Mouse (Mus musculus) granulocyte monocyte progenitor cell, adult 5-6 weeks (primary cell): ENCODE measurements at regions not wholly inside any gene's neighbourhood (a gene's known extent, or its start where the extent isn't known, plus 50 kb on each side); places are given as distances from the start of the nearest gene placed in this dataset.

ENCODE experiments used
- ATAC-seq: replicated peaks from 2 replicates; pipeline ENCODE4 v1.8.0; 2016; ENCODE audit warnings: mild to moderate bottlenecking, moderate TSS enrichment, inconsistent platforms; ENCODE audit not compliant: poor library complexity, severe bottlenecking

DNA sequence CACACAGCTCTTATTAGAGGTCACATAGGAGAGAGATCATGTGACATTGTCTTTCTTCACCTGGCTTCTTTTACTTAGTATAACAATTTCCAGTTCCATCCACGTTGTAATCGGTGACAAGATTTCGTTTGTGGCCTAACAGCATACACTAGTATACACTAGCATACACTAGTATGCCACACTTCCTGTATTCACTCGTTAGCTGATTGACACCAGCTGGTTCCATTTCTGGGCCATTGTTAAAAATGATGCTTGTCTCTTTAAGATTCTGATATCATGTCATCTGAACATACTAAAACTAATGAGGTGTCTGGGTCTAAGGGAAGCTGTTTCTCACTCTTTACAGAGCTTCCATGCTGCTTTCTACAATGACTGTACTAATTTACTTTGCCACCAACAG is 713.3 kb downstream of the Pdcd6ip start:
- no peak for ATAC-seq

DNA sequence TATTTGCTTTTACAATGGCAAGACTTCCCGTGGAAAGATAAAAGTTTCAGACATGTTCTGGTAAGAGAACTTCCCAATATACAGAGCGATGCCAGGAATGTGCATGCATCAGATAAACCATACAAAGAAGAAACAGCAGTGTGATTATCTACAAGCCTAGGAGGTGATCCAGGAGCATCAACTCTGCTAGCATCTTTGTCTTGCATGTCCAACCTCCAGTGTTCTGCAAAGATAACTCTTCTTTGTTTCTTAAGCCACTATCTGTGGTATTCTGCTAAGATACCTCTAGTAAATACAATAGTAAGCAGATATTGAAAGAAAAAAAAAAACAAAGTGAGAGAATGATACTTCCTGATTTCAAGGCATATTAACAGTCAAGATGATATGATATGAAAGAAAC is 714.4 kb downstream of the Pdcd6ip start:
- ATAC-seq, result no peak

DNA sequence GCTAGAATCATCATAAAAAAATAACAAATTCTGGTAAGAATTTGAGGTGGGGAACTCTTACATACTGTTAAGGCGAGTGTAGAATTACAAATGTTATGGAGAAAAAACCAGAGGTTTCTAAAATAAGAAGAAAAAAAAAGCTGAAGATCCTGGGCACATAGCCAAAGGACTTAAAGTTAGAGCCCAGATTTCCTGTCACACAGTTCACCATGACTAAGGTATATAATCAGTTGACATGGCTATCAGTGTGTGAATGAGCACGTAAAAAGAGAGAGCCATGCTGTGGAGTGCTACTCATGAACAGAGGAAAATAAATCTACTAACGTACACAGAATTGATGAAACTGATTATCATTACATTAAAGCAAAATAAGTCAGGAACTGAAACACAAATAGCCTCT is 715.1 kb downstream of the Pdcd6ip start:
- ATAC-seq, result no peak

DNA sequence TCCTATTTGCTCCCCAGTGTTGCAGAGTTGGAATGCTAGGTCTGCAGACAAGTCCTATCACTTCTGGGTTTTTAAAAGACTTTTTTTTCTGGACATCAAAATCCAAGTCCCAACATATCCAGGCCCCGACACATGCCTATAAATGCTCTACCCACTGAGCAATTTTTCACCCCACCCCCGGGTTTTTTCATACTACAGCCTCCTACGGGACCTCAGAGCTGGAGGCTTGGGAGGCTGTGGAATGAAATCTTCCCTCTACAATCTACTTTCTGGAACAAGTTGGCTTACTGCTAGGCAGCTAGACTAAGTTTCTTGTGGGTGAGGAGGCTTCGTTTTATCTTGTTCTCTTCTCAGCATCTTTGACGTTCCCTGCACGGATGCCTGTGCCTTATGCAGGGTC is 724.7 kb downstream of the Pdcd6ip start:
- no peak for ATAC-seq

DNA sequence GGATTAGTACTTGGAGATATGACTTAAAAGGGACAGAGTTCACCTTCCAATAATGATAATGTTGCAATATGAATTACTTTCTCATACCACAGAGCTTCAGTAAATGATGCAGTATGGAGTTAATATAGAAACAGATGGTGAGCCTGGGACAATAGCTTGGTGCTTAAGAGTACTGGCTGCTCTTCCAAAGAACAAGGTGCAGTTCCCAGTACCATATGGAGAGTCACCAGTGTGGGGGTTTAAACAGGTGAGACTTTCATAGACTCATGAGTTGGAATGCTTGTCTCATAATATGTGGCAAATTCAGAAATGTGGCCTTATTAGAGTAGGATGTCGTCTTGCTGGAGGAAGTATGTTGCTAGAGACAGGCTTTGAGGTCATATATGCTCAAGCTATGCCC is 715.8 kb upstream of the Arpp21 start:
- ATAC-seq, result no peak

DNA sequence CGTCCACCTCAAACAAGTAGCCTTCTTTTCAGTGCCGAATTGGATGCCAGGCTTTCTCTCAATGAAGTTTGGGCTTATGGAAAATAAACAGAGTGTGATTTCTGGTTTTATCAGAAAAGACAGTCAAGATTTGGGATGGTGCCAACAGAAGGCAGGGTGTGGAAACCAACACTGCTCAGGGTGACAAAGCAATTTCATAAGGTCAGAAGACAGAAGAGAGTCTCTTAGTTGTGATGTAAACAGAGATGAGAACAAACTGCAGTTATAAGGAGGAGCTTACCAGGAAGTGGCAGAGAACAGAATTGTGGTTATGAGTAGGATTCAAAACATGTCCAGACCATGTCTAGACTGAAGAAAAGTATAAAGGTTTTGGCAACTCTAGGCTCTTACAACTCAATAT is 714.3 kb upstream of the Arpp21 start:
- ATAC-seq, result no peak; the same call in 1 of the 2 replicates

DNA sequence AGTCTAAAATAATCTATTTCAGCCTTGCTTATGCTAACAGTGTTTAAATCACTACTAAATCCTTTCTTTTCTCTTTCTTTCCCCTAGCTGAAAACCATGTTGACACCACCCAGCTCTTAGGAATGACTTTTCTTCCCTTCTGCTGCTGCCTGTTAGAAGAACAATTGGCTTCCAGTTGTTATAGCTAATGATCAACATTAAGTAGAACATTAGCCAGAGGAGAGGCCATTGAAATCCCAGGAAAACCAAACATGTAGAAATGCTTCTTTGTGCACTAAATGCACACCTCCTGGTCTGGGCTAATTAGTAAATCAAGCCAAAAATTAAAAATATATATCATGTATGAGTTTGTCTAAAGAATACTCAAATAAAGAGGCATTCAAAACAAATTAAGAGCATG is 703.0 kb upstream of the Arpp21 start:
- ATAC-seq, result no peak

DNA sequence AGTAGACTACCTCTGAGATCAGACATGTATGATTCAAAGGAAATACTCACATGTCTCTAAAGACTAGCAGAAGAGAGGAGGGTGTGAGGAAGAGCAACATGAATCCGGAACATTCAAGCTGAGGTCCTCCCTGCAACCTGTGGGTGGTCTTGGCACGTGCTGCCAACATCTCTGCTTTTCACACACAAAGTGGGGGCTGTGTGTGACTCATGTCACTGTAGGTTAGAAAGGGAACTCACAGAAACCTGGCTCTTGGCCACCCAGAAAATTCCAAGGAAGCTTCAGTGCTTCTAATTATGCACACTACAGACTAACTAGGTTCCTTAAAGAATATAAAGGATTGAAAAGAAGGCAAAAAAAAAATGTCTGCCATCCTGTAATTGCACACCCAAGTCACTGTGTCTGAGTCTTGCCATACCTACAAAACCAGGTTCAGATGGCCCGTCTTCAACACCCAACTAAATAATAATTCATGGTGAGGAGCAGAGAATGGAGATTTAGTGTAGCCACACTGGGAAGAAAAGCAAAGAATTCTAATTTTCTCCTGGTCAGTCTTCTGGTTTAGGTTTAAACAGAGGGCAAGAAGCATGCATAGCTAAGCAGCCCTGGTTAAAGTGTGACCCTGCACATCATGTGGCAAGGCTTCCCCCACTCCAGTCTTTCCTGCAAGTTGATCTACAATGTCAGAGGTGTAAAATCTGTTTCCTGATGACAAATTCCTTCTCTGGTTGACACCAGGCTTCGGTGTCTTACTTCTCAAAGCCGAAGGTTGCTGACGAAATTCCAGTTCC is 673.8 kb upstream of the Arpp21 start:
- no peak for ATAC-seq

DNA sequence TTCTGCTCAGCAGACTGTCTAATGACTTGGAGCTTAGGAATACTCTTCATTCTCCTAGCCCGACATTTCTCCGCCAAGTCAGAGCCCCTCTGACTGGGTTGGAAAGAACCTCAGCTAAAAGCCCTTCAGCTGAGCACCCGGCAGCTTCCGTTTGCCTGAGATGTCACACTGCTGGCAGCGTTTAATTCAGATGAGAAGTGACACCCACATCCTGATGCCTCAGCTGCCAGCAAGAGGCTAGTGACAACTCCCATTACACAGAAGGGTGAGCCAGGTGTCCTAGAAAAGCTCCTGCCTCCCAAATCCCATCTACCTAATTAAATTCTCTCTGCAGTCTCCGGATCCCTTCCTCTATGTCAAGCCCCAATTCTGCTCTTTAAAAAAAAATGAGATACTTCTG is 670.2 kb upstream of the Arpp21 start:
- no peak for ATAC-seq

DNA sequence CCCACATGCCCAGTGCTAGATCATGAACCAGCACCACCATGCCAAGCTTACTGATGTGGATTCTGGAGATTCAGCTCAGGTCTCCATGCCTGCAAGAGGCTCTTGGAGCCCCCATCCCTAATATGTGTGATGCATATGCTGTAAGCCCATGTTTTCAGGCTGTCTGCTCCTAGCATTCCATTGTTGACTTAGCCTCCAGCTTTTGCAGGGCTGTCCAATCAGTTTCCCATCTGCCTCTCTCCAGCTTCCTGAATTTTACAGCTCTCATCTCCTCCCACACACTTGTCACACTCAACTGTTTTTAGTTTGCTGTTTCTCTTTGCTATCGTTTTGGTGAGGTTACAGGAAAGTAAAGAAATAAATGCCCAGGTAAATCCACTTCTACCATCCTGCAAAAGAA is 629.2 kb upstream of the Arpp21 start:
- no peak for ATAC-seq

DNA sequence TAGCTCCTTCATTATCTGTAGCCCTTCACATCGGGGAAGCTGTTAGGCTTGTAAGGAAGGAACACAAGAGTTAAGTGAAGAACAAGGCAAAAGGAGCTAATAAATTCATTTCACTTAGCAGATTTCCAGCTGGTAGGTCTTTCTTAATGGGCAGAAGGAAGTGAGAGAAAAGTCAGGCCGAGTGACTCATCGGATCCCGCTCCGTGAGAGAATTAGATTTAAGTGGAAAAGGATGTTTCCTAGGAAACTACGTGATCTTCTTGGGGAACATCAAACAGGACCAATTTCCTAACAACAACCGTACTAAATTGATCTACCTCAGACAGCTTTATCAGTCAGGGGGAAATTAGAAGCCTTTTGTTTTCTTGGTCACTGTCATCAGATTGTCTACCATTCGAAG is 625.4 kb upstream of the Arpp21 start:
- ATAC-seq, result no peak

DNA sequence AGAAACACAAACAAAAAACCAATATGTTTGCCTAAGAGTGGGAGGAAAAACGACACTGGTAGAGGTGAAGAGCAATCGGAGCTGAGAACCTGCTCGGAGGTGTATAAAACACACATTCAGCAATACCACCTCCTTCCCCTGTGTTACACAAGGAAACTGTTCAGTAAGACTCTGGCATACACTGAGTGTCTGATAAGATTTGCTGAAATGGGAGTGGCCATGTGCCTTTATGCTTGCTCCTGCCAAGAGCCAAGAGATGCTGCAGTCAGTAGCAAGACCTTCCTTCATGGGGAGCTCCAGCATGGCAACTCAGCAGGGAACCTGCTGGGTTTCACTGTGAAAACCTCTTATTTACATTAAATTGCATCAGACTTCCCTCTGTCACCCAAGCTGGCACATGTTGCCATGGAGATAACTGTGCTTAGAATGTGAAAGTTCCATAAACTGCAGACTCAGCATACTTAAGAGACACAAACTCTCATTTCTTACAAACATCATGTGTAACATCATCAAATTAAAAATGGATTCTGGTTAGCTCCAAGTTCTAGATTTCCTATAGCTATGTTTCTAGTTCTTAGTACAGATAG is 624.7 kb upstream of the Arpp21 start:
- ATAC-seq, result peak; percentile 55

DNA sequence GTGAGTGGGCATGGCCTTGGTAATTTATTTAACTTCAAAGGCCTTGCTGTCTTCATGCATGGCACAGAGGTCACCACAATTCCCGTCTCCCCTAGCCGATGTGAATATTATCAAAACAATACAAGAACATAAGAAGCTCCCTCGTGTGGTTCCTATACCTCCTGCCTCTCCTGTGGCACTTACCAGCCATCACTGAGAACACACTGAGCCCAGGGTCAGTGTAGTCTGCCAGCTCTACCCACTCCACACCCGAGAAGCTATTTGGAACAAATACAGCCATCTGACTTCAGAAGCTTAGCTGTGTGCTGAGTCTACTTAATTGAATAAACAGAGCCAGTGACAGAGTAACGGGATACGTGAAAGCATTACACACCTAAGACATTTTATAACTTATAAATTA is 605.7 kb upstream of the Arpp21 start:
- no peak for ATAC-seq

DNA sequence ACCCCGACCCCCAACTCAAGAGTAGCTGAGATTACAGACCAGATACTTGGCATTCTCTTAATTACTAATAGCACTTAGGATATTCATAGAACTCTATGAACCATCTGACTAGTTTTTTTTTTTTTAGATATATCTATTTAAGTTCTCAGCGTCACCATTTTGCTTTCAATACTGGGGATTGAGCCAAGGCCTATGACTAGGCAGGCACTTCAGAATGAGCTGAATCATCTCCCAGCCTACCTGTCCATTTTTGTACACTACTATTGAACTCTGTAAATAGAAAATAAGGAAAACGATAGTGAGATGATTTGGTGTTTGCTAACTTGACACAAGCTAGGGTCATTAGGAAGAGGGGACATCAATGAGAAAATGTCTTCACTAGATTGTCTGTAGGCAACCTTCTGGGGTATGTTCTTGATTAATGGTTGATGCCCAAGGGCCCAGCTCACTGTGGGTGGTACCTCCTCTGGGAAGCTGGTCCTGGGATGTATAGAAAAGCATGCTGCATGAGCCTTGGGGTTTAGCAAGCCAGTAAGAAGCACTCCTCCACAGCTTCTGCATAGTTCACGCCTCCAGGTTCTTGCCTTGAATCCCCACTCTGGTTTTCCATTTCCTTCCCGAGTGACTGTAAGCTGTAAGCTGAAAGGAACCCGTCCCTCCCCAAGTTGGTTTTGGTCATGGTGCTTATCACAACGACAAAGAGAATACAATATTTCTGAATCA is 603.5 kb upstream of the Arpp21 start:
- no peak for ATAC-seq

DNA sequence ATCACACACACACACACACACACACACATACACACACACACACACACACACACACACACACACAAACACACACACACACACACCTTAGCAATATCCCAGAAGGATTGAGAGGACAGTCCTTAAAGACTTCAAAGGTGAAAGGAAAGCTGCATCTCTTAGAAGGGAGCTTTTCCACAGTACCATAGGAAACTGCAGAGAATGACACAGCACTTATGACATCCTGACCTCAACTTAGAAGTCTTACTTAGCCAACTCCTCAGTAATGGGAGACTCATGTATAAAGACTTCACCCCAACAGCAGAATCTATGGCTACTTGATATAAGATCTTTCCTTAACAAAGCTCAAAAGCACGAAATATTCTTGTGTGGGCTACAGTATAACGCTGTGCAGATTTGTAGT is 601.8 kb upstream of the Arpp21 start:
- ATAC-seq, result no peak

DNA sequence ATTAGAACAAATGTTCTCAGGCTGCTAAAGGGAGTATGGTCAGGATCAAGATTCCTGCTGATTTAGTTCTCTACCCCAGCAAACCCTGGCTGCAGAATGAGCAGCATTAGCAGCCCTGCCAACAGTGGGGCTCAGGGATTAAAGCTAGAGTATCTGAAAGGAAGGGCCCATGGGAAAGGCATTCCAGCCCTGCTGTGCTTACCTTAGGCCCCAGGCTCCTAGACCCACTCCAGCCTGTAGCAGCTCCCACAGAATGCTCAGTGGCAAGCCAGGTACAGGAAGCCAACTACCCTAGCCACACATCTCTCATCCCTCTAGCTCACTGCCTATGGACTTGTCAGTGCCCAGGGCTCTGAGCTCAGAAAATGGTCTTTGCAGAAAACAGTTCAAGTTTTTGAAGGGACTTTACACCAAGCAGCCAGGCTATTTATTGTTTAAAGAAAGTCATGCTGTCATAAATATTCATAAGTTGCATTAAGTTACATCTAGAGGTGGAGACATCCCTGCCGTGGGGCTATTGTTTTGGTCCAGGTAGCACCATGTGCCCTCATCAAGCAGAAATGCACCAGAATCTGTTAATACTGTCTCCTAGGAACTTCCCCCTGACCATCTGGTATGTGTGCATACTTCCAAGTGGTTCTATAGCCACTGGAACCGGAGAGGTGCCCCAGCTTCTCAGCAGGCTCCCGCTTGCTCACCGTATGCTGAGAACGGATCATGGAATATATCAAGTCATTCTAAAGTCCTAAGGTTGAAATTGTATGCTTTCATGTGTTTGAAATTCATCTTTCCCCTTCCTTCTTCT is 598.9 kb upstream of the Arpp21 start:
- no peak for ATAC-seq

DNA sequence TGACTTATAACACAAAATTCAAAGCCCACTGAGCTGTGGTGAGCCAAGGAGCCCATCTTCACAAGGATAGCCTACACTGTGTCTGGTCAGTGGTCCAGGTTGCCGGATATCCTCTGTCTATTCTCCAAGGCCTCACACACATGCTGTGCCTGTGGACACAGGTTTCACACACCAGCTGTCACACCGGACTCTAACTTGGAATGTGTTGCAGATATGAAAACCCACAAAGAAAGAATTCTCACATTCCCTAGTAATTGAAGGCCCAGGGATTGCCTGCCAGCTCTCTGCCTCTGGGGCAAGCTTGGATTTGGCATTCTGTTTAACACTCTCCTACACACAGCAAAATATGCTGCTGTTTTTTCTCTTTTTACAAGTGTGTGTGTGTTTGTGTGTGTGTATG is 595.4 kb upstream of the Arpp21 start:
- no peak for ATAC-seq

DNA sequence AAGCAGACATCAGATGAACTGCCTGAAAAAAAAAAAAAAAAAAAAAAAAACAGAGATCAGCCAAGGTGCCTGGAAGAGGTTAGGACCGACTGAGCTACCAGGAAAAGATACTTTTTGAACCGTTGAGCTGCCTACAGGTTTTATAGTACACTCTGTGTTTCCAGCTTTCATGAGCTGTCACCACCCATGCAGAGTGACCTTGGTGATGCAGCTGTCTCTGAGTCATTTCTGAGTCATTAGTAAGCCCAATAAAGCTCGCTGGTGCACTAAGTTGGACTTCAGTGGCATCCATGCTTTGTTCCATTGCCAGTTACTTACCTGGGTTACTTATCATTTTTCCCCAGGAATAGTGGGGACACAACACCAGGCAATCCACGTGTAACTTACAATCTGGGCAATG is 592.9 kb upstream of the Arpp21 start:
- ATAC-seq, result no peak

DNA sequence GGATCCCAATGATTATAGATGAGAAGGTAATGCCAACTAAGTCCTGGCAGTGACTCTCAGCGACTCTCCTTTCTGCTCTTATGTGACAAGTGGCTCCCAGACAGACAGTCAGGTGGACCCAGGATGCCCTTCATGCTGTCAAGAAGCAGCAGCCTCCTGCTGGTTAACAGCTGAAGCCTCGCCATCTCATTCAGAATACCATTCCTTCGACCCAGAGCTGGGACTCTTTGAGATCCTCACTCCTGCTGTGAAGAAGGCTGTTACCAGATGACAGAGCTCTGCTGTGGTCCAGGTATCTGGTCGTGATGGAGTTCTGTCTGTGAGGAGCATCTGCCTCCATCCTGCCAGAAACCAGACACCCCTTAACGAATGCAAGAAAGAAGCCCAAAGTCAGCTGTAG is 590.9 kb upstream of the Arpp21 start:
- ATAC-seq, result no peak

DNA sequence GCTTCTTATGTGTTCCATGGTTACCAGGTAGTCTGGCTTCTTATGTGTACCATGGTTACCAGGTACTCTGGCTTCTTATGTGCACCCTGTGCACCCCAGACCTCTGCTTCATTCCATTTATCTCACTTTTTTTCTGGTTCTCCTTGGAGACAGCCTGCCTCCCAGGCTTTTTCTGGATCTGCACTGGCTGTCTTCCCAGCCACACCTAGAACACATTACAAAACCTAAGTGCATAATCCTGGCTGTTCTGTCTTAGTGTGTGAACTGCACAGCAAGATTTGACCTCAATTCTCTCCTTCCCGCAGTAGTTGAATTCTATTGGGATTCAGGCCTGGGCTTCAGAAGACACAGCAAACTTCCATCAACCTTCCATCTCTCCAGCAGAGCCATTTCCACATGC is 586.2 kb upstream of the Arpp21 start:
- no peak for ATAC-seq

DNA sequence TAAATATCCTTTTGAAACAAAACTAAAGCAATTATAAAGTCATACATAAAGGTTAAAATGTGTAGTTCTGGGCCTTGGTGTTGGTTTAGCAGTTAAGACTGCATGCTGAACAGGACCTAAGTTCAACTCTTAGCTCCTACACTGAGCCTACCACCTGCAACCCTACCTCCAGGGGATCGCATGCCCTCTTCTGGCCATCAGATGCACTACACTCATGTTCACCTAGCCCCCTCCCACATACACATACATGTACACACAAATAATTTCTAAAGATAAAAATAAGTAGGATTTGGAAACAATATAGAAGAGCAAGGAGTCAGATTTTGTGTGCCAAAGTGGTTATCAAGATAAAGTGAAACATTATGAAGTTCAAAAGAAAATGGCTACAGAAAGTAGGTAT is 576.2 kb upstream of the Arpp21 start:
- peak; percentile 52 for ATAC-seq
